Mouse (Mus musculus): Measurements from ENCODE around the gene Hsd17b6. TPM values are rescaled to one million over a fixed set of nuclear protein-coding genes. Genes with fewer than 3 reads are reported as not detected.
"Not testable (repeated sequence)": the region's sequence is repeated elsewhere in the genome, so short reads cannot be mapped to it uniquely, and the experiment has no call there.

The Hsd17b6 gene
- total RNA-seq (2014; rRNA removed; ENCODE audit: low replicate concordance) (not detected in 2 replicates), polyA plus RNA-seq (2015; fragmentation: Nextera tagmentation; extraction: Ambion mirVana) (not detected in 2 replicates)

DNA sequence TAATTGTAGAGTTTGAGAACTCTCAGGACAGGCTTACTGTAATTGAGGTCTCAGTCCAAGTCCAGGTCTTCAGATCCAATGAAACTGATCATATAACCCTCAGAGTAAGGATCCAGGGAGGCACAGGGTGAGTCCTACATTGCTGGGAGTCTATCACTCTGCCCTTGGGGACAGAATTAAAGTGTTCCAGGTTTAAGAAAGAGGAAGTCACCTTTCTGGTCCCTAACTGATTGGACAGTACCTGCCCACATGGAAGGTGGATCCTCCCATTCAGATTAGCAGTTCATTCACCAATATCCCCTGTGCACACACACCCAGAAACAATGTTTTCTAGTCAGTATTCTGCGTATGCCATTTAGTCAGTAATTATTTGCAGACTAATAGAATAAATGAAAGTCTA is at the start of gene Hsd17b6:
Gene Hsd17b6 (minus strand): TSS at position 166 of the 400 bp plus-strand sequence.
- Histone ChIP-seq H3K9me3 (replicated peaks; ENCODE audit: control insufficient read depth, low read length) (no peaks in the 10 kb centered on the region), H3K4me2 (ENCODE audit: low read depth, low read length) (no peak within 1 kb of the TSS), H3K36me3 (replicated peaks; ENCODE audit: control insufficient read depth, insufficient read depth, low read length) (no peaks in the 10 kb centered on the region), H3K4me3 (ENCODE audit: low read depth, low read length) (no peak within 1 kb of the TSS), H3K9ac (replicated peaks; ENCODE audit: low read depth, low read length) (no peak within 1 kb of the TSS), H3K4me1 (ENCODE audit: control insufficient read depth, insufficient read depth) (no peaks in the 10 kb centered on the region), H3K27me3 (ENCODE audit: control insufficient read depth, insufficient read depth, low read length) (no peaks in the 10 kb centered on the region), H3K27ac (ENCODE audit: low read depth) (no peak within 1 kb of the TSS)
- TF ChIP-seq EP300 (IDR thresholded peaks at IDR 0.05; ENCODE audit: low read depth) (no peak), CTCF (IDR thresholded peaks at IDR 0.05; ENCODE audit: low read depth) (no peak)
- DNase-seq (ENCODE audit: low spot score) (no peak), ATAC-seq (ENCODE audit: insufficient read depth, low read depth) (no peak)
- WGBS, result 78% methylated on average over 1 of the region's 1 CpGs

DNA sequence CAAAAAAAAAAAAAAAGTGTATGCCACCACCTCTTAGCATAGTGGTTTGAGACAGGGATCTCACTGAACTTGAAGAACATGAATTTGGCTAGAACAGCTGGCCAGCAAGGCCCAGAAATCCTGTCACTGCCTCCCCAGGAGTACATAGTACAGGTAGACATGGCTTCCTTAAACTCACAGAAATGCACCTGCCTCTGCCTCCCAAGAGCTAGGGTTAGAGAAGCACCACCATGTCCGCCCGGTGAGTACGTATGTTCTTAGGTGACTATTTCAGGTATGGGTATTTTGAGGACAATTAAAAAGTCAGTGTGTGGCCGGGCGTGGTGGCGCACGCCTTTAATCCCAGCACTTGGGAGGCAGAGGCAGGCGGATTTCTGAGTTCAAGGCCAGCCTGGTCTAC is 45.6 kb upstream of the Hsd17b6 start:
- TF ChIP-seq CTCF (IDR thresholded peaks at IDR 0.05; ENCODE audit: low read depth), result no peak
- no peak for TF ChIP-seq EP300 (IDR thresholded peaks at IDR 0.05; ENCODE audit: low read depth)
- DNase-seq (ENCODE audit: low spot score), result no peak
- H3K4me3 ChIP-seq (ENCODE audit: low read depth, low read length), result no peak overlapping the region
- 92% methylated on average over 8 of the region's 8 CpGs for WGBS
- no peak overlapping the region for H3K9ac ChIP-seq (replicated peaks; ENCODE audit: low read depth, low read length)
- no peaks in the 10 kb centered on the region for H3K9me3 ChIP-seq (replicated peaks; ENCODE audit: control insufficient read depth, low read length)
- peaks cover 32% of the 10 kb centered on the region for H3K36me3 ChIP-seq (replicated peaks; ENCODE audit: control insufficient read depth, insufficient read depth, low read length)
- no peak overlapping the region for H3K4me2 ChIP-seq (ENCODE audit: low read depth, low read length)
- H3K27me3 ChIP-seq (ENCODE audit: control insufficient read depth, insufficient read depth, low read length), result no peaks in the 10 kb centered on the region
- no peaks in the 10 kb centered on the region for H3K4me1 ChIP-seq (ENCODE audit: control insufficient read depth, insufficient read depth)
- ATAC-seq (ENCODE audit: insufficient read depth, low read depth), result no peak
- H3K27ac ChIP-seq (ENCODE audit: low read depth), result no peak overlapping the region

DNA sequence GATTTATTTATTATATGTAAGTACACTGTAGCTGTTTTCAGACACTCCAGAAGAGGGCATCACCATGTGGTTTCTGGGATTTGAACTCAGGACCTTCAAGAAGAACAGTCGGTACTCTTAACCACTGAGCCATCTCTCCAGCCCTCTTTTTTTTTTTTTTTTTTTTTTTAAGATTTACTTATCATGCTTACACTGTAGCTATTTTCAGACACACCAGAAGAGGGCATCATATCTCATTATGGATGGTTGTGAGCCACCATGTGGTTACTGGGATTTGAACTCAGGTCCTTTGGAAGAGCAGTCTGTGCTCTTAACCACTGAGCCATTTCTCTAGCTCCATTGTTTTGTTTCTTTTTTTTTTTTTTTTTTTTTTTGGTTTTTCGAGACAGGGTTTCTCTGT is 44.7 kb upstream of the Hsd17b6 start:
- 86% methylated on average over 1 of the region's 2 CpGs for WGBS
- not testable (repeated sequence) for H3K9me3 ChIP-seq (replicated peaks; ENCODE audit: control insufficient read depth, low read length); DNase-seq (ENCODE audit: low spot score); H3K4me3 ChIP-seq (ENCODE audit: low read depth, low read length); H3K27ac ChIP-seq (ENCODE audit: low read depth); H3K4me1 ChIP-seq (ENCODE audit: control insufficient read depth, insufficient read depth); H3K27me3 ChIP-seq (ENCODE audit: control insufficient read depth, insufficient read depth, low read length); ATAC-seq (ENCODE audit: insufficient read depth, low read depth); H3K9ac ChIP-seq (replicated peaks; ENCODE audit: low read depth, low read length); H3K4me2 ChIP-seq (ENCODE audit: low read depth, low read length)
- H3K36me3 ChIP-seq (replicated peaks; ENCODE audit: control insufficient read depth, insufficient read depth, low read length), result peaks cover 40% of the 10 kb centered on the region

DNA sequence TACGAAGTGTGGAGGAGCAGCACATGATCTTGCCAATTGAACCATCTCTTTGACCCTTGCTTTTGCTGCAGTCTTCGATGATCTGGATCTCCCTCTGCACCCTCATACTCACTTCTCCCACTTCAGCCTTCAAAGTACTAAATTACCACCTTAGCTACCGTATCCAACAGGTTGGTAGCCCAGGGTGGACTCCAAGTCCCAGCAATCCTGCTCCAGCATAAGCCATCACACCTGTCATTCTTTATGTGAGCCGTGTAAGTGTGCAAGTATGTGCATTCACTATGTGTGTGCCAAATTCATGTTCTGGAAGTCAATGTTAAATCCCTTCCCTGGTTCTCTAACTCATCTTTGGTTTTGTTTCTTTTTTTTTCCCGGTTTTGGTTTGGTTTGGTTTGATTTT is 44.2 kb upstream of the Hsd17b6 start:
- Histone ChIP-seq H3K9ac (replicated peaks; ENCODE audit: low read depth, low read length) (no peak overlapping the region), H3K27ac (ENCODE audit: low read depth) (no peak overlapping the region), H3K27me3 (ENCODE audit: control insufficient read depth, insufficient read depth, low read length) (no peaks in the 10 kb centered on the region), H3K36me3 (replicated peaks; ENCODE audit: control insufficient read depth, insufficient read depth, low read length) (peaks cover 44% of the 10 kb centered on the region), H3K4me1 (ENCODE audit: control insufficient read depth, insufficient read depth) (no peaks in the 10 kb centered on the region), H3K9me3 (replicated peaks; ENCODE audit: control insufficient read depth, low read length) (no peaks in the 10 kb centered on the region), H3K4me2 (ENCODE audit: low read depth, low read length) (no peak overlapping the region), H3K4me3 (ENCODE audit: low read depth, low read length) (no peak overlapping the region)
- no peak for TF ChIP-seq CTCF (IDR thresholded peaks at IDR 0.05; ENCODE audit: low read depth)
- TF ChIP-seq EP300 (IDR thresholded peaks at IDR 0.05; ENCODE audit: low read depth), result no peak
- no peak for DNase-seq (ENCODE audit: low spot score)
- 93% methylated on average over 5 of the region's 5 CpGs for WGBS
- ATAC-seq (ENCODE audit: insufficient read depth, low read depth), result no peak

DNA sequence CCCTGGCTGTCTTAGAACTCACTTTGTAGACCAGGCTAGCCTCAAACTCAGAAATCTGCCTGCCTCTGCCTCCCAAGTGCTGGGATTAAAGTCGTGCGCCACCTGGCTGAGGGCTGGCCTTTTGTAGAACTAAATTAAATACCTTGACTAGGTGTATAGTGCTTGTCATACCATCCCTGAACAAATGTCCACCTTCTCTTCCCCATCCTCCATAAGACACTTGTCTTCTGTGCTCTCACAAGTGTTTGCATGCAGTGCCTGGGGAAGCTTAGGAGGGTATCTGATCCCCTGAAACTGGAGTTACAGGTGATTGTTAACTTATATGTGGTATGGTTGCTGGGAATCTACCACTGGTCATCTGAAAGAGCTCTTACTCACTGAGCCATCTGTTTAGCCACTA is 42.9 kb upstream of the Hsd17b6 start:
- Histone ChIP-seq H3K27ac (ENCODE audit: low read depth) (no peak overlapping the region), H3K9me3 (replicated peaks; ENCODE audit: control insufficient read depth, low read length) (no peaks in the 10 kb centered on the region), H3K4me3 (ENCODE audit: low read depth, low read length) (no peak overlapping the region), H3K9ac (replicated peaks; ENCODE audit: low read depth, low read length) (no peak overlapping the region), H3K27me3 (ENCODE audit: control insufficient read depth, insufficient read depth, low read length) (no peaks in the 10 kb centered on the region), H3K4me1 (ENCODE audit: control insufficient read depth, insufficient read depth) (no peaks in the 10 kb centered on the region), H3K4me2 (ENCODE audit: low read depth, low read length) (no peak overlapping the region), H3K36me3 (replicated peaks; ENCODE audit: control insufficient read depth, insufficient read depth, low read length) (peaks cover 57% of the 10 kb centered on the region)
- ATAC-seq (ENCODE audit: insufficient read depth, low read depth) (no peak), DNase-seq (ENCODE audit: low spot score) (no peak)
- 80% methylated on average over 2 of the region's 2 CpGs for WGBS
- TF ChIP-seq EP300 (IDR thresholded peaks at IDR 0.05; ENCODE audit: low read depth) (no peak), CTCF (IDR thresholded peaks at IDR 0.05; ENCODE audit: low read depth) (no peak)

DNA sequence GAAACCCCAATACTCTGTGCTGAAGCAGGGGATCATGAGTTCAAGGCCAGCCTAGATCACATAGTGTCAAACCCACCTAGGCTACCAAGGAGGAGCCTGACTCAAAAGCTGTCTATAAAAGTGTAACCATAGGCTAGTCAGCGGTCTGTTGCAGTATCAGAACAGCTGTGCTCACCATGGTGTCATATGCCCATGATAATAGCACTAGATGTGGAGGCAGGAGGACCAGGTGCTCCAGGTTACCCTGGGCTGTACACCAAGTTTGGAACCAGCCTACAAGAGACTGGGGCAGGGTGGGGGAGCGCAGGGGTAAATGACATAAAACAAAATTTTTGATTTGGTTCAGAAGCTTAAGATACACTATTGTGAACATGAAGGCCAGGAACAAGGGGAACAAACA is 42.3 kb upstream of the Hsd17b6 start:
- Histone ChIP-seq H3K9ac (replicated peaks; ENCODE audit: low read depth, low read length) (no peak overlapping the region), H3K4me1 (ENCODE audit: control insufficient read depth, insufficient read depth) (0 out of 2 replicates have a peak, but pooled peaks cover 2% of the 10 kb centered on the region), H3K9me3 (replicated peaks; ENCODE audit: control insufficient read depth, low read length) (no peaks in the 10 kb centered on the region), H3K27me3 (ENCODE audit: control insufficient read depth, insufficient read depth, low read length) (no peaks in the 10 kb centered on the region), H3K4me2 (ENCODE audit: low read depth, low read length) (no peak overlapping the region), H3K4me3 (ENCODE audit: low read depth, low read length) (no peak overlapping the region), H3K36me3 (replicated peaks; ENCODE audit: control insufficient read depth, insufficient read depth, low read length) (peaks cover 63% of the 10 kb centered on the region), H3K27ac (ENCODE audit: low read depth) (no peak overlapping the region)
- 95% methylated on average over 2 of the region's 2 CpGs for WGBS
- no peak for DNase-seq (ENCODE audit: low spot score)
- no peak for ATAC-seq (ENCODE audit: insufficient read depth, low read depth)
- TF ChIP-seq CTCF (IDR thresholded peaks at IDR 0.05; ENCODE audit: low read depth), result no peak
- no peak for TF ChIP-seq EP300 (IDR thresholded peaks at IDR 0.05; ENCODE audit: low read depth)

Data from heart, postnatal 0 days (tissue).